In the genomic region with DNA sequence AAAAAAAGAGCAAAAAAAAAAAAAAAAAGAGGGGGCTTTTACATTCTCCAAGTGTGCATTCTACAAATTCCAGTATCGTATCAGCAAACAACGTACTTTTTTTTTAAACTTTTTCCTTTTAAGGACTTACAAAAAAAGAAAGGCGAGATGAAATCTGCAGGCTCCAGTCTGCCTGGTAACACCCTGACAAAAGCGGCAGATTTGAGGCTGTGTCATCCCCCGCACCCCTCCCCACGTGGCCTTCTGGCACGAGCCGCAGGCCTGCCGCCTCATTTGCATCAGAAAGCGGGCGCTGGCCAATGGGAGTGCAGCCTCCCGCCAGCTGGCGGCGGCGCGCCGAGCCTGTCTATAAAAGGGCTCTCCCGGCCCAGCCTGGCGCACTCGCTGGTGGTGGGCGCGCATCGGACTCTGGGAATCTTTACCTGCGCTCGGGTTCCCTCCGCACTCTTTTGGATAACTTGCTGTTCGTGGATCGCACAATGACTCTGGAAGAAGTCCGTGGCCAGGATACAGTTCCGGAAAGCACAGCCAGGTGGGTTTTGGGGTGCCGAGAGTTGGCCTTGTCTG, we compare ENCODE assay signal across 8 mouse cellular contexts. TPM values are rescaled to one million over a fixed set of nuclear protein-coding genes. Genes with fewer than 3 reads are reported as not detected.
A peak's percentile ranks its signal among the peaks of the same experiment; 100 is the strongest.
DNase-seq lines count a peak whose midpoint lies in the region; ATAC-seq lines count a peak whose summit lies in the region.

Gadd45g (plus strand) TSS at position 378 of the 567 bp plus-strand sequence.

- peak; percentile 74 for ATAC-seq in hindbrain, embryonic 11.5 days (ENCODE audit: low FRiP score)

- H3K27me3 ChIP-seq in hindbrain, embryonic 11.5 days (ENCODE audit: control insufficient read depth, insufficient read depth, low read length), result peaks cover 37% of the 10 kb centered on the region

- H3K4me2 ChIP-seq in hindbrain, embryonic 11.5 days (replicated peaks; ENCODE audit: low read depth, low read length), result peak within 1 kb of the TSS; percentile 85

- peak within 1 kb of the TSS; percentile 70 for H3K4me3 ChIP-seq in hindbrain, embryonic 11.5 days (ENCODE audit: low read depth, low read length)

- H3K36me3 ChIP-seq in hindbrain, embryonic 11.5 days (ENCODE audit: control insufficient read depth, insufficient read depth, low read length), result no peaks in the 10 kb centered on the region

- peak; percentile 99 for DNase-seq in MN1 (ENCODE audit: low spot score)
- peak; percentile 96 for DNase-seq in cerebellum, adult 9-10 months
- peak; percentile 92 to 96 for DNase-seq in frontal cortex, adult 2 months (ENCODE audit: extremely low spot score in 1 of 2, low spot score in 1 of 2)
- DNase-seq in hindbrain, embryonic 11.5 days (ENCODE audit: low spot score), result peak; percentile 97
- peak; percentile 96 to 97 for DNase-seq in layer of hippocampus, postnatal 14 days (ENCODE audit: low spot score in 2 of 2)
- peak; percentile 96 for DNase-seq in lung, postnatal 14 days
- DNase-seq in retina, adult 2 months (ENCODE audit: low read depth, low spot score), result peak; percentile 86
- peak; percentile 92 to 97 for DNase-seq in thymus, postnatal 36 days

- peak within 1 kb of the TSS; percentile 77 for H3K9ac ChIP-seq in hindbrain, embryonic 11.5 days (ENCODE audit: low read depth, low read length)

- no peaks in the 10 kb centered on the region for H3K9me3 ChIP-seq in hindbrain, embryonic 11.5 days (ENCODE audit: control insufficient read depth, low read length)

- H3K4me1 ChIP-seq in hindbrain, embryonic 11.5 days (replicated peaks; ENCODE audit: control insufficient read depth, insufficient read depth, low read length), result peaks cover 26% of the 10 kb centered on the region

- WGBS in hindbrain, embryonic 11.5 days, result under 1% methylated on average over 31 of the region's 31 CpGs

- H3K27ac ChIP-seq in hindbrain, embryonic 11.5 days (ENCODE audit: low read depth, low read length), result peak within 1 kb of the TSS; percentile 88

RNA-seq across cellular contexts. Expression of gene Gadd45g, which starts in this region (rescaled TPM):
- 43.0 and 54.0 TPM in 2 replicates for polyA plus RNA-seq in frontal cortex, adult 2 months (2012; rRNA removed)
- 174 and 179 TPM in 2 replicates for polyA plus RNA-seq in hindbrain, embryonic 11.5 days (2014; fragmentation: Nextera tagmentation; extraction: Ambion mirVana)
- total RNA-seq in layer of hippocampus, postnatal 14 days (2021), result 10 to 100 TPM; 24.0 to 27.8 TPM

Comparison
In these comparisons a context has a peak if more than half of its experiments do, and no peak if none do; other contexts are left out.
1. Peak in every context shown above with its lines: DNase-seq, ATAC-seq, H3K4me3 ChIP-seq and H3K27ac ChIP-seq.